Mouse (Mus musculus): ENCODE measurements around the gene Paqr3. TPM values are rescaled to one million over a fixed set of nuclear protein-coding genes. Genes with fewer than 3 reads are reported as not detected.

Gene Paqr3
- total RNA-seq, 2 experiments from 2014 or later: 29.8 to 31.8 TPM

- no peak for TF ChIP-seq CTCF (conservative IDR thresholded peaks at IDR 0.05)
- H3K4me3 ChIP-seq: no peak overlapping the region
- H3K27ac ChIP-seq: no peak overlapping the region
- no peak for DNase-seq (ENCODE audit: low spot score in 2 of 2)
These were observed 11.4 kb downstream of the Paqr3 start for GRCm38 (mm10) chr5:97099954-97100353.

DNA sequence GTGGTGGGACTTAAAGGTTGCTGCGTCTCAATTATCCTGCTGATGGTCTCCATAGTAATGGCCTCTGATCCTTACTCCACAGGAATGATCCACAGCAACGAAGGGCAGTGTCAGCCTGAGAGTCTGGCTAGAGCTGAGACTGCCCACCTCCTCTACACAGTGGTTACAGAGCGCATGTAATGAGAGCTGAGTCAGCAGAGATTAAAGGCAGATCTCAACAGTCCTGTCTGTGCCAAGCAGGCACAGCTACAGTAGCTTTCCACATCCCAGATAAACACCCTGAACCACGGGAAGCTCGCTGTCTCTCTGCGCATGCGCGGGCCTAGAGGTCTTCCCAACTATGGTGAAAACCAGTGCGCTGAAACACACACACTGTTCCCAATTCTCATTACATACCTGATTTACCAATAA, 13.8 kb downstream of the Paqr3 start:
- no peak for TF ChIP-seq CTCF (conservative IDR thresholded peaks at IDR 0.05)
- Histone ChIP-seq H3K27ac (no peak overlapping the region), H3K4me3 (no peak overlapping the region)
- no peak for DNase-seq (ENCODE audit: low spot score in 2 of 2)

DNA sequence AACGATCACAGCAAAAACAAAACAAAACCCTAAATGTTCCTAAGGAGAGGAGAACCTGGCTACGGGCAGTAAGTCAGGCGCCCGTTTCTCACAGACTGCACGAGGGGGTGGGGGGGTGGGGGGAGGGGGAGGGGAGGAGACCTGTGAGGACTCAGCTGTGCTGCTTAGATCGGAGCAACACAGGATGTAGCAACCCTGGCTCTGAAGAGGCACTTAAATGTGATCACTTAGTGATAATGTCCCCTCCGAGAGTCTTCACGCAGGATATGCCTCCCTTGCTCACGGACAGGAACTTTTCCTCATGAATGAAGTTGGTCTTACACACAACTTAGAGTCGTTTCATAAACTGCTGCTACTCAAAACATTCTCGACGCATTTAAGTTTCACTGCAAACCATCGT, 16.1 kb downstream of the Paqr3 start:
- no peak overlapping the region for H3K27ac ChIP-seq
- DNase-seq (ENCODE audit: low spot score in 2 of 2): no peak
- TF ChIP-seq CTCF (conservative IDR thresholded peaks at IDR 0.05): no peak
- H3K4me3 ChIP-seq: no peak overlapping the region

DNA sequence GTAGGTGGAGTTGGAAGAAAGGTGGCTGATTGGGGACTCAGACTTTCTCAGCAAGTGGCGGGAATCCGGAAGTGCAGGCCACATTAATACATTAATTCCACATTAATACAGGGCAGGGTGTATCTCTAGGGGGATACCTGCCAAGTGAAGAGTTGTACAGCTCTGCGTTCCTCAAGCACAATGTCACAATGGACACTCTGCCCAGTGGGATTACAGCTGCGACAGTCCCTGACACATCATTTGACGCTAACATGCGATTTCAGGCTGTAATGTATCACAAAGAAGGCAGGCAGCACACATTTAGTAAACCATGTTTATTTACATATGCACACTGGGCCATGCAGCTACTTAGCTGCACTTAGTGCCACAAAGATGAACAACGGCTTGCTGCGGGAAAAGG, 18.4 kb downstream of the Paqr3 start:
- H3K27ac ChIP-seq: no peak overlapping the region
- no peak for DNase-seq (ENCODE audit: low spot score in 2 of 2)
- no peak overlapping the region for H3K4me3 ChIP-seq
- TF ChIP-seq CTCF (conservative IDR thresholded peaks at IDR 0.05): no peak; the same call in 1 of the 2 replicates

DNA sequence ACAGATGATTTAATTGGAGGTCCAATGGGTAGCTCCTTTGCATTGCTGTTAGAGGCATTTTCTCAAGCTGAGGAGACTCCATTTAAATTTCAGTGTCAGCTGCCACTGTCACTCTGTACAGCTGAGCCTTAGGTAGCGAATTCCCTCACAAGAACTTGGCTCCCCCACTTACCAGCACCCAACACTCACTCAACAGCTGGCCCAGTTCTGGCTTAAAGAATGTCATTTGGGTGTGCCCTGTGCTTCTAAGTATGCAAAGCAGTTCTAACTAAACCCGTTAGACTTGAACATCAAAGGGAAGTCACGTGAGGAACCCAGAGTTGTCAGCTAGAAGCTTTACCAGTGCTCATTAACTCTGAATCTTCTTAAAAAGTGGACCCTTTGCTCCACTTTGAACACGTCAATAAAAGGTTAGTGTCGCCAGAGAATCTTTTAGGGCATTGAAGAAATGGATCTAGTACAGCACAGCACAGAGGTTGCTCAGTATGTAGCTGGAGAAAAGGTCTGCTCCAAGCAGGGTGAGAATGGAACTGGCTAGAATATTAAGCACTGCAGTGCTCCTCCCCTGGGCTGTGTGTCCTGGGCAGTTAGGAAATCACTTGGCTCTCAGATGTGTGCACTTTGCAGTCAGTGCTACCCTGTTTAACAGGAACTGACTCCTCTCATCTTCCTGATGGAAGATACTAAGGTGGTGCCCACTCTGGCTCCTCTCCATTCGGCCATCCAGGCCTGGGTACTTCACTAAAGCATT, 21.2 kb downstream of the Paqr3 start:
- TF ChIP-seq CTCF (conservative IDR thresholded peaks at IDR 0.05): no peak
- no peak for DNase-seq (ENCODE audit: low spot score in 2 of 2)
- no peak overlapping the region for H3K4me3 ChIP-seq
- H3K27ac ChIP-seq: no peak overlapping the region

GRCm38 (mm10) chr5:97089426-97089825, 22.0 kb downstream of the Paqr3 start:
- H3K27ac ChIP-seq: no peak overlapping the region
- no peak for DNase-seq (ENCODE audit: low spot score in 2 of 2)
- no peak for TF ChIP-seq CTCF (conservative IDR thresholded peaks at IDR 0.05)
- H3K4me3 ChIP-seq: no peak overlapping the region

DNA sequence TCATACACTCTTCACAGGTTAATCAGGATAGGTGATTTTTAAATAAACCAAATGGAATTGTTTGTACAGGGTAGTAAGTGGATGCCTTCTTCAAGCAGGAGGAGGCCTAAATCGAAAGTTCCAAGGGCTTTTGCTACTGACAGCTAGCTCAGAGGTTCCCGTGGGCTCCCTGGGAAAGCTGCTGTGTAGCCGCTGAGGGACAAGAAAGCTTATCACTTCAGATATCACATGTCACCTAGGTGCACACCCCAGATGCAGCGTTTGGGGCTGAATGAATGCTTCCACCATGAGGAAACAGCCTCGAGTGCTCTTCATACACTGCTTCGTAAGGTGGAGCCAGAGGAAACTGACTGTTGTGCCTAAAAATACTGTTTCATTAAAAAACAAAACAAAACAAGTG, 23.2 kb downstream of the Paqr3 start:
- TF ChIP-seq CTCF (conservative IDR thresholded peaks at IDR 0.05): no peak
- no peak for DNase-seq (ENCODE audit: low spot score in 2 of 2)

GRCm38 (mm10) chr5:97087746-97088145, 23.6 kb downstream of the Paqr3 start:
- no peak for DNase-seq (ENCODE audit: low spot score in 2 of 2)
- no peak for TF ChIP-seq CTCF (conservative IDR thresholded peaks at IDR 0.05)
- Histone ChIP-seq H3K27ac (no peak overlapping the region), H3K4me3 (no peak overlapping the region)

More for the DNA sequence above, 23.2 kb downstream of the Paqr3 start:
- no peak overlapping the region for H3K4me3 ChIP-seq
- H3K27ac ChIP-seq: no peak overlapping the region

- Histone ChIP-seq H3K27ac (no peak overlapping the region), H3K4me3 (no peak overlapping the region)
- no peak for TF ChIP-seq CTCF (conservative IDR thresholded peaks at IDR 0.05)
- no peak for DNase-seq (ENCODE audit: low spot score in 2 of 2)
These were observed 24.3 kb downstream of the Paqr3 start for GRCm38 (mm10) chr5:97087030-97087630.

DNA sequence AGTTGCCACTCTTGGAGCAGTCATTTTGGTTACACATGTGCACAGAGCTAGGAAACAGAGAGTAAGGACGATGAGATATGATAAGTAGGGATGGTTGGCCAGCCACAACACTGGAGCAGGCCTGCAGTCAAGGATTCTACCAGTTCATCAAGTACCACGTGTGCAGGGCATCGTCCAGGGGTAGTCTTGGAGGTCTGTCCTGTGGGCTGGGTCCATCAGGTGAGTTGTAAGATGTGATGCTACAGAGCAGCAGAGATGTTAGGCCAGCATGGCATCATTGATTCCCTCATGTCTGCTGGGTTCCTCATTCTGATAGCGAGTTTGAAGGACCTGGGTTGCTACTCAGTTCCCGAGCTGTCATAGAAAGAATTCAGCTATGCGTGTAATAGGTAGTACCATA, 26.3 kb downstream of the Paqr3 start:
- no peak for TF ChIP-seq CTCF (conservative IDR thresholded peaks at IDR 0.05)
- Histone ChIP-seq H3K27ac (no peak overlapping the region), H3K4me3 (no peak overlapping the region)
- no peak for DNase-seq (ENCODE audit: low spot score in 2 of 2)

- no peak for DNase-seq (ENCODE audit: low spot score in 2 of 2)
- TF ChIP-seq CTCF (conservative IDR thresholded peaks at IDR 0.05): no peak
- no peak overlapping the region for H3K27ac ChIP-seq
- H3K4me3 ChIP-seq: no peak overlapping the region
These were observed 26.9 kb downstream of the Paqr3 start for GRCm38 (mm10) chr5:97084541-97084940.

GRCm38 (mm10) chr5:97083701-97084100, 27.7 kb downstream of the Paqr3 start:
- no peak overlapping the region for H3K27ac ChIP-seq
- DNase-seq (ENCODE audit: low spot score in 2 of 2): no peak
- no peak overlapping the region for H3K4me3 ChIP-seq
- TF ChIP-seq CTCF (conservative IDR thresholded peaks at IDR 0.05): no peak

DNA sequence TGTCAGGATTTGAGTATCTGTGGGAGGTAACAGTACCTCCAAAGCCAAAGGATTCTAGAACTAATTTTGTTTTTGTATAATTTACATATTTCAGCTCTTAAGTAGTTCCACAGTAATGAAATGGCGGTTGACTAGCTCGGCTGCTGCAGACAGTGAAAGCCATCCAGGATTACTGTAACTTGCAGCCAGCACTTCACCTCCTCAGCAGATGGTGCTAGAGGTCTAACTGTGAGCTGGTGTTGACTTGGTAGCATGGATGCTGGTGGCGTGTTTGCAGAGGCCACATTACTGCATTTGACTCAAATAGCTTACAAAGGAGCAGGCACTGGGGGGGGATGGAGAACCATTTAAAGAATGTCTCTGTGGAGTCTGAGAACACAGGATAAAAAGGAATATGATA, 29.9 kb downstream of the Paqr3 start:
- Histone ChIP-seq H3K4me3 (no peak overlapping the region), H3K27ac (peak overlapping the region; percentile 24; the same call in 1 of the 2 replicates)
- TF ChIP-seq CTCF (conservative IDR thresholded peaks at IDR 0.05): peak; percentile 71
- peak; percentile 47 to 61 for DNase-seq (ENCODE audit: low spot score in 2 of 2)

DNA sequence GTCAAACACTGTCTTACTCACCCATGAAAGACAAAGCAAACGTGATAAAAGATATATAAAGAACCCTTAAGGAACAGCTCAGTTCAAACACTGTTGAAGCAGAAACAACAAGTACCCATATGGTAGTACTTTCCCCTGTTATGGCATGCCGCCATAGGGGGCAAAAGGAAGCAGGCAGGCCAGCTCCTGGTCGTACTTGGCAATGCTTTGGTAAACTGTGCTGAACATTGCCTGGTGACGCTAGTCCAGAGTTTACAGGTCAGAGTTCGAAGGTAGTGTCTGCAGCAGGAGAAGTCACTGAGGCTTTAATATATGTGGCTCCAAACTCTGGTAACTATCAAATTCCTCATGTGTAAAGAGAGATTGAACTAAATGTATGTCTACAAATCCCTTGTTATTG, 32.8 kb downstream of the Paqr3 start:
- Histone ChIP-seq H3K4me3 (no peak overlapping the region), H3K27ac (no peak overlapping the region)
- no peak for TF ChIP-seq CTCF (conservative IDR thresholded peaks at IDR 0.05)
- no peak for DNase-seq (ENCODE audit: low spot score in 2 of 2)

All from layer of hippocampus, adult 2 months (tissue).